Mouse (Mus musculus) adrenal gland, adult (tissue): ENCODE results near the gene Hist3h2ba.

Experiments
- DNase-seq, 2 experiments: peaks; one replicate each; pipeline ENCODE4 v3.0.0; 2022 to 2023; ENCODE audit warnings: low spot score in 1 of 2; ENCODE audit not compliant: inconsistent age in 2 of 2

The Hist3h2ba gene

GRCm38 (mm10) chr11:58983691-58984341 is 35.1 kb downstream of the Hist3h2ba start:
- DNase-seq: no peak

DNA sequence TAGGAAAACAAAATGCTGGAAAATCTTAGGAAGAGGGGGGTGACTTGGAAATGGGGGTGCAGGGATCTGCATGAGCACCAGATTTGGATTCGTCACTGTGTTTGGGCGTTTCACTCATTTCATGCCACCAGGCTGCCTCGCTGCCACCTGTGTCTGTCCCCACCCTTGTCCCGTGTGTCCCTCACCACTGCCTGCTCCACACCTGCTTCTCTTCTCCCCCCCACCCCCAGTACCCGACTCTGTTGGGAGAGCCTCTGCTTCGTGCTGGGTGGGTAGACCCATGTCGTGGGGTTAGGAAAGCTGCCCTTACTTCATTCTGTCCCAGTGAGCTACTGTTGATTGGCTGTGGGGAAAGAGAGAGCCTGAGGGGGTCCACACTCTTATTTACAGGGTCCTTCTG is 35.9 kb downstream of the Hist3h2ba start:
- DNase-seq: no peak

DNA sequence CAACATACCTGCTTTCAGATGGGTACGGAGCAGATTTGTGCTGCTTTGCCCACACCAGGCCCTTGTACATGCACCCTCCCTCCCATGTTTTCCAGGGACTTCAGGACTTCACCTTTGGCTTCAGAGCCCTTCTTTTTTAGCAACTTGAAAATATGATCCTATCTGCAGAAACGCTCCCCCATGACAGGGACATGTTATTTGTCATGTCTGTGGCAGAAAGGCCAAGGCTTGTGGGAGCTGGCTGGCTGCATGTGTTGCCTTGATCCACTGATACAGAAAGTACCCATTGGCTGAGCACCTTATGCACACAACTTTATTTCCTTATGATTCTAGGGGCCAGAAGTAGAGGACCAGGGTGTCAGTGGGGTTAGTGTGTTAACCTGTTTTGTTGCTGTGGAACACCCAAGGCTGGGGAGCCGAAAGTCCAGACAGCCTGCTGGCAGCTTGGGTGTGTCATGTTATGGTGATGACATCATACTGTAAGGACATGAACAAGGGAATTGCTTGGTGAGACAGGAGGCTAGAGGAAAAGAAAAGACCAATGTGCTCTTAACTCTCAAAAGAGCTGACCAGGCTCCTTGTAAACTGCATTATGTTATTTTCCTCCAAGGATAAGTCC is 36.7 kb downstream of the Hist3h2ba start:
- peak; percentile 61 to 93 for DNase-seq

GRCm38 (mm10) chr11:58989166-58989565 is 40.4 kb downstream of the Hist3h2ba start:
- DNase-seq: no peak

DNA sequence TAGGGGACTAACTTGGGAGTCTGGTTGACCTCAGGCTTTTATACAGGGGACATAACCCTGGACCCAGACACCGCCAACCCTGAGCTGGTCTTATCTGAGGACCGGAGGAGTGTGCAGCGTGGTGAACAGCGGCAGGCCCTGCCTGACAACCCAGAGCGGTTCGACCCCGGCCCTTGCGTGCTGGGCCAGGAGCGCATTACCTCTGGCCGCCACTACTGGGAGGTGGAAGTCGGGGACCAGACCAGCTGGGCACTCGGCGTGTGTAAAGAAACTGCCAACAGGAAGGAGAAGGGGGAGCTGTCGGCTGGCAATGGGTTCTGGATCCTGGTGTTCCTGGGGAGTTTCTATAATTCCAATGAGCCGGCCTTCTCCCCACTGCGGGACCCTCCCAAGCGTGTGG is 41.4 kb downstream of the Hist3h2ba start:
- DNase-seq: no peak

GRCm38 (mm10) chr11:58990794-58991193 is 42.1 kb downstream of the Hist3h2ba start:
- no peak for DNase-seq

DNA sequence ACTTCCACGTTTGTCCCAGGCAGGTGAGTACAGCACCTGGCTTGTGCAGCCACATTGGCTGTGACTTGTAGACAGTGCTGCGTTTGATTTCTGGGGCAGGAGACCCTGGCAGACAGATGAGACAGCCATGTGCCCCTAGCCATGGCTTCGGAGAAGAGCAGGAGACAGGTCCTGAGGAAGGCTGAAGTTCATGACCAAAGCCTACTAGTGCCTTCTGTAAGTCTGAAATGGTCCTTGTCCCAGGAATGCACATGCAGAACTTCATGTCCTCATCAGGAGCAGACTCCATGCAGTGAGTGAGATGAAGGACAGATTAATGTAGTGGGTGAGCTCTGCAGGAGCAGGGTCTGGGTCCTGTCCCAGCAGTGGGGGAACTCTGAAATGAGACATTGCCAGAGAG is 43.2 kb downstream of the Hist3h2ba start:
- DNase-seq: no peak

DNA sequence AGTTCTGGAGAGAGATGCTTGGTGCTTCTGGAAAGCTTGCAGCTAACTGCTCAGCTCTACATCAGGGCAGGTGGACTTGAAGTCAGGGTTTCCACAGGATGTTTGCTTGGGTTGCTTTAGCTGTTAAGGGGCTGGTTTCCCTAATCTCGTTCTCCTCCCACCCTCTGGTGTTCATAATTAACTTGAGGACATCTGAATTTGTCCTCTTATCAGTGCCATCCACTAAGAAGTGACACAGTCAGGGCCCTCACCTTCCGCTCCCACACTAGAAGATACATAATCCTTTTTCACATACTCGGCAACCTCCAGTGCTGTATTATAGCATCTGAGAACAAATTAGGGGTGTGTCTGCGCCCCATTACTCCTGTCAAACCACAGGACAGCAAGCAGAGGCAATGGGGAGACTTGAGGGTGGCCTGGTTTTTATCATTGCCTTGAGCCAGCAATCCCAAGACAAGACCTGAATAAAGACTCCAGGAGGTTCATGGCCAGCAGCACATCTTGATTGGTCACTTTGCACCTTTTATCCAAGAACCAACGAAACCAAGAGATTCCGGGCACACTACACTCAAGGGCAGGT is 44.5 kb downstream of the Hist3h2ba start:
- DNase-seq: no peak

- peak; percentile 58 to 73 for DNase-seq
Observed at GRCm38 (mm10) chr11:58994337-58994826, 45.7 kb downstream of the Hist3h2ba start.

DNA sequence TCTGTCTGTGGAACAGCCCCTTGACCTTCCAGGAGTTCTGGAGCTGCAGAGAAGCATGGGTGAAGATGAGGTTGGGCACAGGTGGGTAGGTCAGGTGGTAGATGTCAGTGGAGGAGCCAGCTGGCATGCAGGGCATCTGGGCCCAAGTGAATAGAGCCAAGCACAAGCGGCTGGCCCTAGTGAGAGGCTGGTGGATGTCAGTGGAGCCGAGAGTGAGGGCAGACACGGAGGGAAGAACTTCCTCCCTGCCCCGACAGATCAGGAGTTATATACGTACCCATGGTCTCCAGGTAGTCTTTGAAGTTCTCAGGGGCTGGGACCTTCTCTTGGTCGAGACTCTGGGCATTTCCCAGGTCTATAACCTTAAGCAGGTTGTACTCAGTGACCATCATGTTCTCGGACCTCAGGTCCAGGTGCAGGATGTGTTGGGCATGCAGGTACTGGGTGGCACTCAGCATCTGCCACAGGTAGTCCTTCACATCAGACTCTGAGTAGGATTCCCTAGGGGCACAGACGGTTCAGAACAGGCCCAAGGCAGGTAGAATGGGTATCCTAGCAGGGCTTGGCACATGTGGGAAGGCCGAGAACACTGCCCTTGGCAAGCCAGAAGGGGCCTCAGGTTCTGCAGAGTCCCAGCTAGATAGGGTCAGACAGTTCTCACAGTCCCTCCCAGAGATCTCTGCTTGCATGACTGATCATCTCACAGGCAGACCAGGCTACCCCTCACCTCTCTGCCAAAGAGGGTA is 46.5 kb downstream of the Hist3h2ba start:
- DNase-seq: no peak

DNA sequence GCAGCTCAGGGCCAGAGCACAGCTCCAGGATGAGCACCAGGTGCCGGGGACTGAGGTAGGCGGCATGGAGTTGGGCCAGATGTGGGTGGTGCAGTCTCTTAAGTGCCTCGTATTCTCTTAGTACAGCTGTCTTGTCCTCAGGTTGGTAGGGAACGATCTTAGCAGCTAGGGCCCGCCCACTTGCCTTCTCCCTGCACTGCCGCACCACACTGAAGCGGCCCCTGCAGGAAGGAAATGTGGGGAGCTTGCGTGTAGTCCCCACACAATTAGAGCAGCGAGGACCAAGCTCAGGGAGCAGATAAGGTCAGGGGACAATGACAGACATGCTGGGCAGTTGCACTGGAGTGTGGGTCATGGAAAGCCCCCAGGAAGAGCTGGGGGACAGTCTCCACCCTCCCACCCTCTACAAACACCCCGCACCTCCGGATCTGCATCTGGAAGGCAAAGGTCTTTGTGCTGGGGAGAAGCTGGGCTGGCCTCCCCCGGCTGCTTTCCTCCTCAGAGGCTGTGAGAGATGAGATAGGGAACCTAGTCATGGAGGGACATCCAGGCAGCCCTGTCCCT is 47.2 kb downstream of the Hist3h2ba start:
- no peak for DNase-seq

GRCm38 (mm10) chr11:58997541-58997940 is 48.8 kb downstream of the Hist3h2ba start:
- no peak for DNase-seq
